Mouse (Mus musculus): ENCODE data around the gene Cabp2. TPM values are rescaled to one million over a fixed set of nuclear protein-coding genes. Genes with fewer than 3 reads are reported as not detected.
"Not testable (repeated sequence)": the region's sequence is repeated elsewhere in the genome, so short reads cannot be mapped to it uniquely, and the experiment has no call there.

The Cabp2 gene
- polyA plus RNA-seq, 1 experiment from 2014 or later, result not detected

GRCm38 (mm10) chr19:4041500-4041899, 39.9 kb upstream of the Cabp2 start:
- H3K9me3 ChIP-seq (replicated peaks; ENCODE audit: control insufficient read depth, low read length); H3K4me3 ChIP-seq (ENCODE audit: low read depth, low read length); H3K9ac ChIP-seq (ENCODE audit: low read depth, low read length); H3K27me3 ChIP-seq (ENCODE audit: control insufficient read depth, insufficient read depth, low read length); H3K4me1 ChIP-seq (ENCODE audit: control insufficient read depth, insufficient read depth, low read length); ATAC-seq (replicated peaks; ENCODE audit: insufficient number of reproducible peaks, low FRiP score, low TSS enrichment); H3K36me3 ChIP-seq (ENCODE audit: control insufficient read depth, insufficient read depth, low read length); H3K27ac ChIP-seq (ENCODE audit: low read depth, low read length); H3K4me2 ChIP-seq: not testable (repeated sequence)
- WGBS (ENCODE audit: insufficient replicate concordance), result 81% methylated on average over 3 of the region's 4 CpGs

GRCm38 (mm10) chr19:4042124-4042523, 39.3 kb upstream of the Cabp2 start:
- Histone ChIP-seq H3K9me3 (replicated peaks; ENCODE audit: control insufficient read depth, low read length) (no peaks in the 10 kb centered on the region), H3K4me1 (ENCODE audit: control insufficient read depth, insufficient read depth, low read length) (peaks cover 3% of the 10 kb centered on the region; the same call in 1 of the 2 replicates), H3K4me2 (no peak overlapping the region), H3K9ac (ENCODE audit: low read depth, low read length) (no peak overlapping the region), H3K27me3 (ENCODE audit: control insufficient read depth, insufficient read depth, low read length) (no peaks in the 10 kb centered on the region), H3K27ac (ENCODE audit: low read depth, low read length) (no peak overlapping the region), H3K4me3 (ENCODE audit: low read depth, low read length) (no peak overlapping the region), H3K36me3 (ENCODE audit: control insufficient read depth, insufficient read depth, low read length) (no peaks in the 10 kb centered on the region)
- ATAC-seq (replicated peaks; ENCODE audit: insufficient number of reproducible peaks, low FRiP score, low TSS enrichment), result no peak
- WGBS (ENCODE audit: insufficient replicate concordance), result 59% methylated on average over 14 of the region's 14 CpGs

- not testable (repeated sequence) for H3K9ac ChIP-seq (ENCODE audit: low read depth, low read length); H3K4me3 ChIP-seq (ENCODE audit: low read depth, low read length); H3K36me3 ChIP-seq (ENCODE audit: control insufficient read depth, insufficient read depth, low read length); H3K4me2 ChIP-seq; H3K4me1 ChIP-seq (ENCODE audit: control insufficient read depth, insufficient read depth, low read length); H3K27ac ChIP-seq (ENCODE audit: low read depth, low read length); H3K9me3 ChIP-seq (replicated peaks; ENCODE audit: control insufficient read depth, low read length); ATAC-seq (replicated peaks; ENCODE audit: insufficient number of reproducible peaks, low FRiP score, low TSS enrichment); H3K27me3 ChIP-seq (ENCODE audit: control insufficient read depth, insufficient read depth, low read length)
- WGBS (ENCODE audit: insufficient replicate concordance), result 86% methylated on average over 5 of the region's 5 CpGs
Observed at GRCm38 (mm10) chr19:4044109-4044508, 37.3 kb upstream of the Cabp2 start.

- Histone ChIP-seq H3K27ac (ENCODE audit: low read depth, low read length) (no peak within 1 kb of the TSS), H3K9ac (ENCODE audit: low read depth, low read length) (no peak within 1 kb of the TSS), H3K9me3 (replicated peaks; ENCODE audit: control insufficient read depth, low read length) (no peaks in the 10 kb centered on the region), H3K4me1 (ENCODE audit: control insufficient read depth, insufficient read depth, low read length) (no peaks in the 10 kb centered on the region), H3K4me2 (peak within 1 kb of the TSS; percentile 31), H3K36me3 (ENCODE audit: control insufficient read depth, insufficient read depth, low read length) (no peaks in the 10 kb centered on the region), H3K27me3 (ENCODE audit: control insufficient read depth, insufficient read depth, low read length) (no peaks in the 10 kb centered on the region), H3K4me3 (ENCODE audit: low read depth, low read length) (no peak within 1 kb of the TSS)
- ATAC-seq (replicated peaks; ENCODE audit: insufficient number of reproducible peaks, low FRiP score, low TSS enrichment), result peak; percentile 52; the same call in 1 of the 2 replicates
- WGBS (ENCODE audit: insufficient replicate concordance), result 46% methylated on average over 16 of the region's 16 CpGs
Observed at GRCm38 (mm10) chr19:4045966-4046865, 35.2 kb upstream of the Cabp2 start, which contains the start of gene Gstp2. Gstp2 (minus strand) TSS chr19:4046023.

- H3K4me2 ChIP-seq, result no peak overlapping the region
- 80% methylated on average over 8 of the region's 8 CpGs for WGBS (ENCODE audit: insufficient replicate concordance)
Observed at GRCm38 (mm10) chr19:4046866-4047254, 34.5 kb upstream of the Cabp2 start.

GRCm38 (mm10) chr19:4047859-4048258, 33.5 kb upstream of the Cabp2 start:
- Histone ChIP-seq H3K4me1 (ENCODE audit: control insufficient read depth, insufficient read depth, low read length) (no peaks in the 10 kb centered on the region), H3K4me3 (ENCODE audit: low read depth, low read length) (no peak overlapping the region), H3K36me3 (ENCODE audit: control insufficient read depth, insufficient read depth, low read length) (no peaks in the 10 kb centered on the region), H3K9ac (ENCODE audit: low read depth, low read length) (no peak overlapping the region), H3K27me3 (ENCODE audit: control insufficient read depth, insufficient read depth, low read length) (no peaks in the 10 kb centered on the region), H3K4me2 (no peak overlapping the region), H3K27ac (ENCODE audit: low read depth, low read length) (no peak overlapping the region), H3K9me3 (replicated peaks; ENCODE audit: control insufficient read depth, low read length) (no peaks in the 10 kb centered on the region)
- no peak for ATAC-seq (replicated peaks; ENCODE audit: insufficient number of reproducible peaks, low FRiP score, low TSS enrichment)
- 15% methylated on average over 4 of the region's 4 CpGs for WGBS (ENCODE audit: insufficient replicate concordance)

More at GRCm38 (mm10) chr19:4046866-4047254, 34.5 kb upstream of the Cabp2 start:
- no peak overlapping the region for H3K27ac ChIP-seq (ENCODE audit: low read depth, low read length)
- H3K9me3 ChIP-seq (replicated peaks; ENCODE audit: control insufficient read depth, low read length), result no peaks in the 10 kb centered on the region
- no peaks in the 10 kb centered on the region for H3K4me1 ChIP-seq (ENCODE audit: control insufficient read depth, insufficient read depth, low read length)
- H3K9ac ChIP-seq (ENCODE audit: low read depth, low read length), result no peak overlapping the region
- H3K27me3 ChIP-seq (ENCODE audit: control insufficient read depth, insufficient read depth, low read length), result no peaks in the 10 kb centered on the region
- no peak overlapping the region for H3K4me3 ChIP-seq (ENCODE audit: low read depth, low read length)
- H3K36me3 ChIP-seq (ENCODE audit: control insufficient read depth, insufficient read depth, low read length), result no peaks in the 10 kb centered on the region
- no peak for ATAC-seq (replicated peaks; ENCODE audit: insufficient number of reproducible peaks, low FRiP score, low TSS enrichment)

- WGBS (ENCODE audit: insufficient replicate concordance), result 78% methylated on average over 5 of the region's 5 CpGs
- not testable (repeated sequence) for H3K27me3 ChIP-seq (ENCODE audit: control insufficient read depth, insufficient read depth, low read length); H3K36me3 ChIP-seq (ENCODE audit: control insufficient read depth, insufficient read depth, low read length); H3K9me3 ChIP-seq (replicated peaks; ENCODE audit: control insufficient read depth, low read length); H3K4me2 ChIP-seq; H3K9ac ChIP-seq (ENCODE audit: low read depth, low read length); H3K27ac ChIP-seq (ENCODE audit: low read depth, low read length); H3K4me1 ChIP-seq (ENCODE audit: control insufficient read depth, insufficient read depth, low read length); ATAC-seq (replicated peaks; ENCODE audit: insufficient number of reproducible peaks, low FRiP score, low TSS enrichment); H3K4me3 ChIP-seq (ENCODE audit: low read depth, low read length)
Observed at GRCm38 (mm10) chr19:4049069-4049468, 32.3 kb upstream of the Cabp2 start.

- no peak for ATAC-seq (replicated peaks; ENCODE audit: insufficient number of reproducible peaks, low FRiP score, low TSS enrichment)
- Histone ChIP-seq H3K4me1 (ENCODE audit: control insufficient read depth, insufficient read depth, low read length) (peaks cover 4% of the 10 kb centered on the region; the same call in 1 of the 2 replicates), H3K9me3 (replicated peaks; ENCODE audit: control insufficient read depth, low read length) (no peaks in the 10 kb centered on the region), H3K36me3 (ENCODE audit: control insufficient read depth, insufficient read depth, low read length) (no peaks in the 10 kb centered on the region), H3K4me3 (ENCODE audit: low read depth, low read length) (no peak overlapping the region), H3K4me2 (no peak overlapping the region), H3K27me3 (ENCODE audit: control insufficient read depth, insufficient read depth, low read length) (no peaks in the 10 kb centered on the region), H3K27ac (ENCODE audit: low read depth, low read length) (no peak overlapping the region), H3K9ac (ENCODE audit: low read depth, low read length) (no peak overlapping the region)
- 90% methylated on average over 5 of the region's 5 CpGs for WGBS (ENCODE audit: insufficient replicate concordance)
Observed at GRCm38 (mm10) chr19:4051016-4051415, 30.4 kb upstream of the Cabp2 start.
